In the genomic region with DNA sequence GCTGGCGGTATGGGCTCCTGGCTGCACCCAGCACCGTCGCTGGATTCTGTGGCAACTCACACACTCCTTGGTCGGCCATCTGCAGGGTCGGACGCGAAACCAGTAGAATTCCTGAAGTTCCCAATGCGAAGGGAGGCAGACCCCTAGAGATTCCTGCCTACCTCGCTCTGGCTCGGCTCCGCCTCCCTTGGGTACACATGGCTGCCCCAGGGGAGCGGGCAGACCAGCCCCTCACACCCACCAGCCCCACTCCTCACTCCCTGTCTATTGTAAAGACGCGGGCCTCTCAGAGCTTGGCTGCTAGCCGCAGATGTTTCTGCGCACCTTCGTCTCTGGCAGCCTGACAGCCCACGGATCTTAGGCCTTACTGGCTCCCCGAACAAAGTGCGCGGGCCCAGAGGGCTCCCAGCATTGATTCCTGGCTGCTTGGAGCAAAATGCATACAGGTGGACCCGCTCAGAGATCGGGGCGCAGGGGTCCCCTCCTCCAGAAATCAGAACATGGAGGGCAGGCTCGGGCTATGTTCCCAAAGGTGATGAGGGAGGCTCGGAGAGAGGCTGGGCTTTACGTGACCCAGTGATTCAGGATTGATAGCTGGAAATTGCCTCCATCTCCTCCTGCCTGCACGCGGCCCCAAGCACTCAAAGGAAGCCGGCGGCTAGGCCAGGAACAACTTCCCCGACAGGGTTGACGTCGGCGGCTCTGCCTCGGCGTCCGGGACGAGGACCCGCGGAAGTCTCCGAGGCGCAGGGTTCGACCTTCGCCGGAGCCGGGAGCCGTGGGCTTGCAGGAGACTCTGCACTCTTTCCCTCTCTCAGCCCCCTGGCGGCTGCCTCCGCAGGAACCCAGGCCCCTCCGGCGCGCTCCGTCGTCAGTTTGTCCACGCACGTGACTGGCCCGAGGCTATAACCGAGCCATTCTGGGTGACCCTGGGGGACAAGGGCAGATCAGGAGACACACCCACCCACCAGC, we compare ENCODE assay signal across 8 mouse cellular contexts. TPM values are rescaled to one million over a fixed set of nuclear protein-coding genes. Genes with fewer than 3 reads are reported as not detected.
A peak's percentile ranks its signal among the peaks of the same experiment; 100 is the strongest.
DNase-seq lines count a peak whose midpoint lies in the region; ATAC-seq and TF ChIP-seq lines count a peak whose summit lies in the region.

No protein-coding gene starts in this region.

- H3K4me2 ChIP-seq in heart, embryonic 12.5 days, result peak overlapping the region; percentile 66
- peak overlapping the region; percentile 47 for H3K4me2 ChIP-seq in hindbrain, embryonic 15.5 days
- H3K4me2 ChIP-seq in midbrain, postnatal 0 days (ENCODE audit: low read depth, low read length, poor library complexity, severe bottlenecking), result peak overlapping the region; percentile 22

- peak overlapping the region; percentile 21; the same call in 1 of the 2 replicates for H3K9ac ChIP-seq in heart, embryonic 12.5 days
- H3K9ac ChIP-seq in hindbrain, embryonic 15.5 days, result no peak overlapping the region
- H3K9ac ChIP-seq in midbrain, postnatal 0 days (replicated peaks; ENCODE audit: low read length, poor library complexity, severe bottlenecking), result no peak overlapping the region

- peaks cover 93% of the 10 kb centered on the region for H3K27me3 ChIP-seq in heart, embryonic 12.5 days (replicated peaks)
- H3K27me3 ChIP-seq in hindbrain, embryonic 15.5 days, result peaks cover 75% of the 10 kb centered on the region
- H3K27me3 ChIP-seq in midbrain, postnatal 0 days (ENCODE audit: insufficient read depth, low read length), result peaks cover 58% of the 10 kb centered on the region

- H3K27ac ChIP-seq in heart, embryonic 12.5 days (ENCODE audit: poor library complexity, severe bottlenecking), result no peak overlapping the region
- no peak overlapping the region for H3K27ac ChIP-seq in hindbrain, embryonic 15.5 days (replicated peaks)
- H3K27ac ChIP-seq in midbrain, postnatal 0 days (ENCODE audit: low read depth, low read length), result no peak overlapping the region

- no peaks in the 10 kb centered on the region for H3K9me3 ChIP-seq in heart, embryonic 12.5 days (replicated peaks)
- H3K9me3 ChIP-seq in hindbrain, embryonic 15.5 days, result no peaks in the 10 kb centered on the region
- H3K9me3 ChIP-seq in midbrain, postnatal 0 days (ENCODE audit: low read length), result no peaks in the 10 kb centered on the region

- H3K4me1 ChIP-seq in heart, embryonic 12.5 days (replicated peaks), result peaks cover 40% of the 10 kb centered on the region
- peaks cover 35% of the 10 kb centered on the region for H3K4me1 ChIP-seq in hindbrain, embryonic 15.5 days (replicated peaks)
- peaks cover 11% of the 10 kb centered on the region; the same call in 1 of the 2 replicates for H3K4me1 ChIP-seq in midbrain, postnatal 0 days (ENCODE audit: insufficient read depth, low read length)

- 1% methylated on average over 59 of the region's 59 CpGs for WGBS in heart, embryonic 12.5 days
- 2% methylated on average over 58 of the region's 59 CpGs for WGBS in hindbrain, embryonic 15.5 days
- 2% methylated on average over 59 of the region's 59 CpGs for WGBS in midbrain, postnatal 0 days

- DNase-seq in heart, adult 18-20 months, result no peak
- peak; percentile 56 for DNase-seq in embryo, embryonic 9.5 days (ENCODE audit: extremely low spot score)
- no peak for DNase-seq in midbrain, postnatal 0 days (ENCODE audit: low spot score)
- no peak for DNase-seq in left cerebral cortex, adult 9 months (ENCODE audit: low spot score in 2 of 2)
- no peak for DNase-seq in cerebellum, postnatal 14 days
- no peak for DNase-seq in B cell, adult 2 months

- TF ChIP-seq CTCF in midbrain, postnatal 0 days (IDR thresholded peaks at IDR 0.05), result peak; percentile 43

- 0 out of 2 replicates have a peak, but pooled peaks have one; percentile 20 for ATAC-seq in heart, embryonic 12.5 days (ENCODE audit: insufficient number of reproducible peaks, low FRiP score)
- no peak for ATAC-seq in hindbrain, embryonic 15.5 days (ENCODE audit: low FRiP score, low read depth)
- ATAC-seq in midbrain, postnatal 0 days (ENCODE audit: low FRiP score), result peak; percentile 32; the same call in 1 of the 2 replicates

- peak overlapping the region; percentile 34 for H3K4me3 ChIP-seq in heart, embryonic 12.5 days
- H3K4me3 ChIP-seq in hindbrain, embryonic 15.5 days, result peak overlapping the region; percentile 21
- H3K4me3 ChIP-seq in midbrain, postnatal 0 days (ENCODE audit: low read depth, low read length), result peak overlapping the region; percentile 16; the same call in 1 of the 2 replicates

- no peaks in the 10 kb centered on the region for H3K36me3 ChIP-seq in heart, embryonic 12.5 days
- H3K36me3 ChIP-seq in hindbrain, embryonic 15.5 days, result no peaks in the 10 kb centered on the region
- no peaks in the 10 kb centered on the region for H3K36me3 ChIP-seq in midbrain, postnatal 0 days (ENCODE audit: insufficient read depth, low read length)

RNA-seq across cellular contexts. Expression of a gene that starts 0.9 kb away (rescaled TPM):
- 0.13 and 0.67 TPM in 2 replicates for polyA plus RNA-seq in heart, embryonic 12.5 days (2016; fragmentation: Nextera tagmentation; extraction: Ambion mirVana)
- 1 to 10 TPM; 1.1 to 1.3 TPM for total RNA-seq in heart, adult 18-20 months (2021)
- polyA plus RNA-seq in hindbrain, embryonic 15.5 days (2015; fragmentation: Nextera tagmentation; extraction: Ambion mirVana), result 1.1 and 1.2 TPM in 2 replicates
- 0.52 and 1.3 TPM in 2 replicates for total RNA-seq in midbrain, postnatal 0 days (2014; rRNA removed)
- 0.70 and 0.81 TPM in 2 replicates for polyA plus RNA-seq in midbrain, postnatal 0 days (2015; fragmentation: Nextera tagmentation; extraction: Ambion mirVana)

RNA-seq across cellular contexts. Expression of a gene that starts 30.9 kb away (rescaled TPM):
- 5.5 and 7.9 TPM in 2 replicates for polyA plus RNA-seq in heart, embryonic 12.5 days (2016; fragmentation: Nextera tagmentation; extraction: Ambion mirVana)
- under 1 TPM; 0.27 to 0.67 TPM for total RNA-seq in heart, adult 18-20 months (2021)
- polyA plus RNA-seq in hindbrain, embryonic 15.5 days (2015; fragmentation: Nextera tagmentation; extraction: Ambion mirVana), result 11.8 and 14.8 TPM in 2 replicates
- 28.6 and 39.4 TPM in 2 replicates for total RNA-seq in midbrain, postnatal 0 days (2014; rRNA removed)
- polyA plus RNA-seq in midbrain, postnatal 0 days (2015; fragmentation: Nextera tagmentation; extraction: Ambion mirVana), result 11.6 and 11.9 TPM in 2 replicates

RNA-seq across cellular contexts. Expression of a gene that starts 34.9 kb away (rescaled TPM):
- polyA plus RNA-seq in heart, embryonic 12.5 days (2016; fragmentation: Nextera tagmentation; extraction: Ambion mirVana), result 1.2 and 1.8 TPM in 2 replicates
- 1 to 10 TPM in 1 of 2 experiments, under 1 TPM in 1; 0.15 to 1.1 TPM for total RNA-seq in heart, adult 18-20 months (2021)
- 14.8 and 18.8 TPM in 2 replicates for polyA plus RNA-seq in hindbrain, embryonic 15.5 days (2015; fragmentation: Nextera tagmentation; extraction: Ambion mirVana)
- total RNA-seq in midbrain, postnatal 0 days (2014; rRNA removed), result 14.2 and 33.6 TPM in 2 replicates
- polyA plus RNA-seq in midbrain, postnatal 0 days (2015; fragmentation: Nextera tagmentation; extraction: Ambion mirVana), result 3.4 and 7.0 TPM in 2 replicates

RNA-seq across cellular contexts. Expression of a gene that starts 38.4 kb away (rescaled TPM):
- polyA plus RNA-seq in heart, embryonic 12.5 days (2016; fragmentation: Nextera tagmentation; extraction: Ambion mirVana), result 6.3 and 6.5 TPM in 2 replicates
- 1 to 10 TPM; 3.9 to 4.1 TPM for total RNA-seq in heart, adult 18-20 months (2021)
- polyA plus RNA-seq in hindbrain, embryonic 15.5 days (2015; fragmentation: Nextera tagmentation; extraction: Ambion mirVana), result 192 and 212 TPM in 2 replicates
- total RNA-seq in midbrain, postnatal 0 days (2014; rRNA removed), result 376 and 407 TPM in 2 replicates
- polyA plus RNA-seq in midbrain, postnatal 0 days (2015; fragmentation: Nextera tagmentation; extraction: Ambion mirVana), result 247 and 258 TPM in 2 replicates
